Mouse (Mus musculus) lung, postnatal 0 days (tissue): ENCODE measurements around the gene Rnf32.

ENCODE experiments used
- CTCF ChIP-seq: IDR thresholded peaks from 2 replicates; pipeline ENCODE4 v1.5.1; 2016; ENCODE audit warnings: antibody characterized with exemption, mild to moderate bottlenecking
- EP300 ChIP-seq: IDR thresholded peaks from 2 replicates; pipeline ENCODE4 v1.6.1; 2016; ENCODE audit warnings: antibody characterized with exemption, mild to moderate bottlenecking, control low read depth

DNA sequence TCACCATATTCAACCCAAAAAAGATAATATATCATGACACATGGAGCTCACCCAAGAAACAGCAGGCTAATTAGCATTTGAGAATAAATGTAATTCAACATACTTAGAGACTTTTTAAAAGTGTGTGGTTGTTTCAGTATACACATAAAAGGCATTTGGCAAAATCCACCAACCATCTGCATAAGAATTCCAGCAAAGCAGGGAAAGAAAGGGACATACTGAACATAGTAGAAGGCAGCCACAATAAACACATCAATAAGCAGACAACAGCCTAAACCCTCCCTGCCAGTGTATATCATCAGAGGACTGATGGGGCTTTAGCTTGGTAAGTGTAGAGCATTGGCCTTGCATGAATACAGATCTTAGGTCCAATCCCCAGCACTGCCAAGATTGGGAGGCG lies 49.0 kb downstream of the Rnf32 start:
- TF ChIP-seq CTCF (no peak), EP300 (no peak)
